Mouse (Mus musculus): ENCODE data around the gene Gm10318.
A peak's percentile ranks its signal among the peaks of the same experiment; 100 is the strongest.

Gene Gm10318

GRCm38 (mm10) chr10:77852559-77852958 is at the start of gene Gm10318:
Gene Gm10318 (plus strand): TSS chr10:77852859.
- no peak for DNase-seq

DNA sequence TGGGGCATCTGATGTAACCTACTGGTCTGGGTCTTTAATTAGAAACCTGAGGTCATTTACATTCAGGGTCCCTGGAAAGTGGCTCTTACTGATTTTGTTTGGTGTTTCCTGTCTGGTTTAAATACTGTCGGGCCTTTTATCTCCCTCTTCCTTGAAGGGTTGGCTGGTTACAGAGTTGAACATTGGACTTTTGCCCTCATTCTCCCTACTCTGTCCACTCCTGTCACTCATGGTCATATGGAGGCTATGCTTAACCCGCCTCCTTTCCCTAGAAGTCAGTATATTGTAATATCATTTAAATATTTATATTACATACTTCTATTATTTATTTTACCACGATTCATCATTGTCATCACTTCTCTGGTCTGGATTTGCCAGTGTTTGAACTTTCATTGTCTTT is 48.6 kb upstream of the Gm10318 start:
- no peak for DNase-seq

- no peak for DNase-seq
Measured at GRCm38 (mm10) chr10:77811743-77812142, 40.9 kb upstream of the Gm10318 start, which contains the start of gene Gm9507. Gene Gm9507 (minus strand): TSS chr10:77811843.

GRCm38 (mm10) chr10:77814382-77814781 is 38.3 kb upstream of the Gm10318 start, which contains the start of gene Gm2696:
Gene Gm2696 (plus strand): TSS chr10:77814682.
- DNase-seq: no peak

- peak; percentile 45 for DNase-seq
Measured at GRCm38 (mm10) chr10:77815514-77815913, 37.1 kb upstream of the Gm10318 start.

DNA sequence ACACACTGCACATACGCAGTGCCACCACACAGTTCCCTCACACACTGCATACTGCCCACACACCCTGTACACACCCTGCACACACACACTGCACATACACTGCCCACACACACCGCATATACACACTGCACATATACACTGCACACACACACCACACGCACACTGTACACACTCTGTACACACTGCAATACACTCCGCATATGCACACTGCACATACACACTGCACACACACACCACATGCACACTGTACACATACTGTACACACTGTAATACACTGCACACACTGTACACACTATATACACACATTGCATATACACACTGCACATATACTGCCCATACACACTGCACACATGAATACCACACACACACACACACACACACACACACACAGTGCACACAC is 34.1 kb upstream of the Gm10318 start:
- DNase-seq: no peak

DNA sequence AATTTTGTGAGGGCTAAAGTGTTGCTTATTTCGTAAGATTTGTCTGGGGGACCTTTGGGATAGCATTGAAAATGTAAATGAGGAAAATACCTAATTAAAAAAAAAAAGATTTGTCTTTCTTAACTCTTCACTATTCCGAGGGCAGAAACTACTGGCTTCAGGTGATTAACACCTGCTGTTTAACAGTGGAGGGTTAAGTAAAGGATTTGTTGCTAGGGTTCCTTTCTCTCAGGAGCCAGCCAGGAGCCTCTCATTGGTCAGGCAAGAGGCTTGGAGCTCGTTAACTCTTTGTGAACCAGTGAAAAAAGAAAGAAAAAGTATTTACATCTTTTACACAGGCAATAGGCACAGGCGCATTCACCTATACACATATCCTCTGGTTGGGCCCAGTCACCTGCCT is 33.5 kb upstream of the Gm10318 start:
- no peak for DNase-seq

DNA sequence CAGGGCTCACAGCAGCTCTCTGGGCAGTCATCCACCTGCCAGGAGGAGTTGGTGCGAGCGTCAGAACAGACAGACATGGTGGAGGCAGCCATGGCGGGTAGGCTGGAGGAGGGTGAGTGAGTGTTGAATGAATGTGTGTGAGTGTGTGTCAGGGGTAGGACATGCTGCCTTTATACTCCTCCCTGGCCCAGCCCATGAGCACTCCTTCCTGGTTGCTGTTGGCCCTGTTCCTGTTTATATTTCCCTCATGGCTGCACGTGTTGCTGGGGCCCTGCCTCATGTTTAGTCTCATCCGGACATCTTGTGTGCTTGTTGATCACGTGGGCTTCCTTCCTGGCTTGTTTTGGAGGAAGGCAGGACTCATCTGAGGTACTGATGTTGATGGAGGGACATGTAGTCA is 25.7 kb upstream of the Gm10318 start, which contains the start of gene Krtap10-4:
TSS of gene Krtap10-4 (minus strand) at position 145 of the 400 bp plus-strand sequence.
- no peak for DNase-seq

DNA sequence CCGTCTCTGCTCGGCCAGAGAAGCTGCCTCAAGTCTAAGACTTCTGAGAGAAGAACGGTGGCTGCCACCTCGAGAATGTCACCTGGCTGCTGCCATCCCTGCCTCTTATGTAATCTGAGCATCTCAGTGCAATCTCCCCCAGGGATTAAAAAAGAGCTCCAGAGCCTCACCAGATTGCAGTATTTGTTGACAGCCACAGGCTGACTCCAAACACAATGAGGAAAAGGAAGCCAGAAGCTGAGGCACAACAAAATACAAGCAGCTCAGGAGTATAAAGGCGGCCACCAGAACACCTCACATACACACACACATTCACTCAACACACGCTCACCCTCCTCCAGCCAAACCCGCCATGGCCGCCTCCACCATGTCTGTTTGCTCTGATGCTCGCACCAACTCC is 17.0 kb upstream of the Gm10318 start, which contains the start of gene Krtap10-10:
TSS of gene Krtap10-10 (plus strand) at position 301 of the 400 bp plus-strand sequence.
- no peak for DNase-seq

DNA sequence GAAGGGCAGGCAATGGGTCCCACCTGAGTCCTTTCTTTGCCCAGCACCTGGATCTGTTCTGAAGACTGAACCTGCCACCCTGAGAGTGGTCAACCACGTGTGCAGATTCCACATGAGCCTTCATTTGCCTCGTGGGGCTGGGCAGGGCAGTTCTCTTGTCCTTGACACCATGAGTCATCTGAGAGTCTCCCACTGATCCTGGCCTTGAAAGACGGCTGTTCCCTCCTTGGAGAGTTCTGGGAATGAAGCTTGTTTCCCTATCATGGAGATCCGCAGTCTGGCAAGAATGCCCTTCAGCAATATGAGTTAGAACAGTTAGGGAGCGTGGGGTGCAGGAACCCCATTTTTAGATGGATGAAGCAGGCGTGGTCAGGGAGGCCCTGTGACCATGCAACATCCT is 13.7 kb upstream of the Gm10318 start:
- no peak for DNase-seq

- DNase-seq: no peak
Measured at GRCm38 (mm10) chr10:77846503-77846902, 6.2 kb upstream of the Gm10318 start, which contains the start of gene Gm36176. Gene Gm36176 (plus strand): TSS chr10:77846803.

DNA sequence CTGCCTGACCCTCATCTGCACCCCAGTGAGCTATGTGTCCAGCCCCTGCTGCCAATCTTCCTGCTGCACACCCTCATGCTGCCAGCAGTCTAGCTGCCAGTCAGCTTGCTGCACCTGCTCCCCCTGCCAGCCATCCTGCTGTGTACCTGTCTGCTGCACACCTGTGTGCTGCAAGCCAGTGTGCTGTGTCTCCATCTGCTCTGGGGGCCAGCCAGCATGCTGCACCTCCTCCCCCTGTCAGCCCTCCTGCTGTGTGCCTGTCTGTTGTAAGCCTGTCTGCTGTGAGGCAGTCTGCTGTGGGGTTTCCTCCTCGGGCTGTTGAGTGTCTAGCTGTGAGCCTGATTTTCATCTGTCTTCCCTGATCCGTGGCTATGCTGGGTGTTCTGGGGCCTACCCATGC is 5.7 kb upstream of the Gm10318 start:
- no peak for DNase-seq

DNA sequence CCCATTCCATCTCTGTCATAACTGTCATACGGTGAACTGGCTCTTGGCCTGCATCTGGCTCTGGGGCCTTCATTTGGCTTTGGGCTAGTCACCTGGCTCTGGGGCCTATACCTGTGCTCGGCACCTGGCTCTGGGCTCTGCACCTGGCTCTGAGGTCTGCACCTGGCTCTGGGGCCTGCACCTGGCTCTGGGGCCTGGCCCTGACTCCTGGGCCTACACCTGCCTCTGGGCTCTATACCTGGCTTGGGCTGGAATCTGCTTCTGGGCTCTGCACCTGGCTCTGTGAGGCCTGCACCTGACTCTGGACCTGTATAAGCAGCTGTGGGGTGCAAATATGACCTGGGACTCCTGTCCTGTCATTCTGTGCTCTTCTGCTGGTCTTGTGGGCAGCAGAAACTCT is 5.1 kb upstream of the Gm10318 start:
- no peak for DNase-seq

- DNase-seq: no peak
Measured at GRCm38 (mm10) chr10:77861675-77862074, 9.0 kb downstream of the Gm10318 start, which contains the start of gene Gm3285. Gene Gm3285 (plus strand): TSS chr10:77861975.

- peak; percentile 57 for DNase-seq
Measured at GRCm38 (mm10) chr10:77864067-77864761, 11.6 kb downstream of the Gm10318 start.

GRCm38 (mm10) chr10:77864762-77865143 is 12.1 kb downstream of the Gm10318 start:
- DNase-seq: no peak

DNA sequence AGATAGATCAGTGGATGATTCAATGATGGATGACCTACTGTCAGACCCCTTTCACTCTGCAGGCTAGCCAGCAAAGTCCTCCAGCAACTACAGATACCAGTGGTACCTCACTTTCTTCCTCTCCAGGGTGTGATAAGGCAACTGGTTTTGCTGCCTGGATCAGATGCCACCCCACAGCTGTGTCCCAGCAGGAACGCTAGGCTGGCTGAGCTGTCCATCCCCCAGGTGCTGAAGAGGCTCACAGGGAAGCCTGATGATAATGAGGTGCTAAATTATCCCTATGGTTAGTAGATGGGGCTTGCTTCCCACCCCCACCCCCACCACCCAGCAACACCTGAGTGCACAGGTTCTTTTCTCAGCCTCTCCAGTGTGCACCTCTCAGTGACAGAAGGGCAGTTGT is 14.9 kb downstream of the Gm10318 start:
- no peak for DNase-seq

- DNase-seq: no peak
Measured at GRCm38 (mm10) chr10:77869651-77870050, 17.0 kb downstream of the Gm10318 start.

DNA sequence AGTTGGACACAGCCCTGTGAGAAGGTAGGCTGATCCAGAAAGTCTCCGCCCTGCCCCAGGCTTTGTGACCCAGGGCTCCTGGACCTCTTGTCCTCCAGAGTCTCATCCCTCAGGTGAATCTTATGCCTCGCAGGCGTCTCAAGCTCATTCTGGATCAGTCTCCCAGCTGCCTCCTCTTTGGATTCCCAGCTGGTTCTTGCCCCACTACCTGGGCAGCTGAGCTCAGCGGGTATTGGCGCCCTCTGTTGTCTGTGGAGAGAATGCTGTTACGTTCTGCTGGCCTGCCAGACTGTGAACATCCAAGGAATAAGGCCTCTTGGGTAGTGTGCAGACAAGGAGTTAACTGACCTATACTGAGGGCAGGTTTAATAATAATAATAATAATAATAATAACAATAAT is 26.3 kb downstream of the Gm10318 start:
- no peak for DNase-seq

- DNase-seq: no peak
Measured at GRCm38 (mm10) chr10:77880305-77880704, 27.6 kb downstream of the Gm10318 start.

GRCm38 (mm10) chr10:77882553-77882952 is 29.9 kb downstream of the Gm10318 start:
- DNase-seq: no peak

- DNase-seq: peak; percentile 41
Measured at GRCm38 (mm10) chr10:77886007-77886747, 33.5 kb downstream of the Gm10318 start.

DNA sequence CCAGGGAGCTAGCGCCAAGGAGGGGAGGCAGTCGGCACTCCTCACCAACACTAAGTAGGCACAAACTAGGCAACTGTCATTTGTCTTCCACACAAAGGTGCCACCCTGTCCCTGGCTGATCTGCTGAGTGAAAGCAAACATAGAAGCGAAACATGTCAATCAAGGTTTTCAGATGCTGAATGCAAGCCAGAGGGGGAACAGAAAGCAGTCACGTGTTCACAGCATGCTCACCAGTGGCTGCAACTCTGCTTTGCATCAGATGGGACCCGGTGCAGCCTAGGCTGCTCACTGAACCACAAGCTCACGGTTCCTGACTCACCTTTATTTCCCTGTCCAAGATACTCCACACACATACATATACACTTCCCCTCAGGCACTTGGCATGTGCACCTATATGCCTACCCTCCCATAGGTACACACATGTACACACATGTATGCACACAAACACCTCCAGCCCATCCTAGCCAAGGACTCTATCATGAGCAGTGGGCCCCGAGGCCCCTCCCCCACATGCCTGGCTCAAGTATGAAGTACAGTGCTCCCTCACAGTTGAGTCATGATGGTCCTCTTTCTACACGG is 38.4 kb downstream of the Gm10318 start:
- DNase-seq: no peak

DNA sequence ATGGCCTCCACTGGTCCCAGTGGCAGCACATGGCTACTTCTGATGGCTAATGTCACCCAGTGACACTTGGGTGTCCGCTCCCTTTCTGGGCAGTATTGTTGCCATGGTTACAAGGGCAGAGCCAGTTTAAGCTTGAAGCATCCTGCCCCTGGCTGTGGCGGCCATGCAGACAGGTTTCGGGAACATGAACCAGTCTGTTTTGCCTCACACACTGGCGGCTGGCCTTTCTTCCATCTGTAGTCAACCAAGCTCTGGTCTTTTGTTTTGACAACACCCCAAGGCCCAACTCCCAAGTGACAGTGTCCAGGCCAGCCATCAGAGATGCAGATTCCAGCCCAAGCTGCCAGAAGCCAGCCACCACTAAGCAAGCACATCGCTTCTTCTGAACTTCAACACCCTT is 42.9 kb downstream of the Gm10318 start:
- peak; percentile 11 for DNase-seq
